Mouse (Mus musculus) erythroblast, embryonic 14.5 days (primary cell): ENCODE results near the gene Slc12a8. TPM values are rescaled to one million over a fixed set of nuclear protein-coding genes. Genes with fewer than 3 reads are reported as not detected.

Experiments
- H3K27me3 ChIP-seq: 2 replicates; pipeline ENCODE4 v1.6.1; 2012; ENCODE audit warnings: inconsistent platforms; ENCODE audit not compliant: control insufficient read depth
- H3K36me3 ChIP-seq: 2 replicates; pipeline ENCODE4 v1.6.1; 2012; ENCODE audit warnings: mild to moderate bottlenecking, inconsistent platforms; ENCODE audit not compliant: control insufficient read depth
- H3K4me1 ChIP-seq: 2 replicates; pipeline ENCODE4 v1.6.1; 2012; ENCODE audit warnings: inconsistent platforms; ENCODE audit not compliant: control insufficient read depth
- H3K4me3 ChIP-seq: replicated peaks from 2 replicates; pipeline ENCODE3; 2012; ENCODE audit warnings: moderate library complexity, mild to moderate bottlenecking, inconsistent platforms
- H3K9me3 ChIP-seq: 2 replicates; pipeline ENCODE4 v1.6.1; 2012; ENCODE audit warnings: low read length, inconsistent platforms, mixed read lengths; ENCODE audit not compliant: control insufficient read depth
- GATA1 ChIP-seq: IDR thresholded peaks from 2 replicates; pipeline ENCODE4 v1.6.1; 2012; ENCODE audit warnings: low read length, inconsistent platforms, mixed read lengths
- TAL1 ChIP-seq: IDR thresholded peaks from 3 replicates; pipeline ENCODE4 v1.6.1; 2012; ENCODE audit warnings: low read length, inconsistent platforms, mixed read lengths
- polyA plus RNA-seq: library from polyadenylated mRNA; stranded (reverse); fragments of >175 nt; gene quantifications from 2 replicates; pipeline ENCODE4 v1.2.3, GENCODE M21; 2012

The Slc12a8 gene
- polyA plus RNA-seq, 1 experiment, result not detected

GRCm38 (mm10) chr16:33683206-33684161 is 166.4 kb downstream of the Slc12a8 start:
- Histone ChIP-seq H3K27me3 (no peaks in the 10 kb centered on the region; the same call in 1 of the 2 replicates), H3K9me3 (no peaks in the 10 kb centered on the region), H3K4me1 (peaks cover 25% of the 10 kb centered on the region), H3K4me3 (peak overlapping the region; percentile 76), H3K36me3 (no peaks in the 10 kb centered on the region)
- TF ChIP-seq GATA1, result no peak
- TF ChIP-seq TAL1, result no peak

GRCm38 (mm10) chr16:33684162-33684702 is 167.1 kb downstream of the Slc12a8 start, which contains the start of gene Heg1:
TSS of gene Heg1 (plus strand) at chr16:33684370.
- Histone ChIP-seq H3K27me3 (no peaks in the 10 kb centered on the region; the same call in 1 of the 2 replicates), H3K36me3 (no peaks in the 10 kb centered on the region), H3K4me1 (peaks cover 25% of the 10 kb centered on the region), H3K9me3 (no peaks in the 10 kb centered on the region), H3K4me3 (peak within 1 kb of the TSS; percentile 76)
- TF ChIP-seq TAL1 (no peak), GATA1 (no peak)

- H3K36me3 ChIP-seq, result no peaks in the 10 kb centered on the region
- no peak for TF ChIP-seq TAL1
- no peak for TF ChIP-seq GATA1
- H3K27me3 ChIP-seq, result no peaks in the 10 kb centered on the region; the same call in 1 of the 2 replicates
- H3K4me1 ChIP-seq, result peaks cover 25% of the 10 kb centered on the region
- H3K9me3 ChIP-seq, result no peaks in the 10 kb centered on the region
- peak overlapping the region; percentile 76 for H3K4me3 ChIP-seq
Observed at GRCm38 (mm10) chr16:33684703-33685701, 167.9 kb downstream of the Slc12a8 start.

- Histone ChIP-seq H3K9me3 (no peaks in the 10 kb centered on the region), H3K36me3 (no peaks in the 10 kb centered on the region), H3K27me3 (no peaks in the 10 kb centered on the region), H3K4me3 (peak overlapping the region; percentile 76), H3K4me1 (peaks cover 25% of the 10 kb centered on the region)
- TF ChIP-seq GATA1 (no peak), TAL1 (no peak)
Observed at GRCm38 (mm10) chr16:33686056-33686455, 168.9 kb downstream of the Slc12a8 start.

- Histone ChIP-seq H3K4me3 (no peak overlapping the region), H3K36me3 (no peaks in the 10 kb centered on the region), H3K9me3 (no peaks in the 10 kb centered on the region), H3K4me1 (peaks cover 25% of the 10 kb centered on the region), H3K27me3 (no peaks in the 10 kb centered on the region)
- TF ChIP-seq TAL1 (no peak), GATA1 (no peak)
Observed at GRCm38 (mm10) chr16:33687724-33688123, 170.6 kb downstream of the Slc12a8 start.

GRCm38 (mm10) chr16:33690975-33691747 is 174.0 kb downstream of the Slc12a8 start:
- Histone ChIP-seq H3K4me3 (no peak overlapping the region), H3K36me3 (no peaks in the 10 kb centered on the region; the same call in 1 of the 2 replicates), H3K4me1 (peaks cover under 1% of the 10 kb centered on the region; the same call in 1 of the 2 replicates), H3K27me3 (no peaks in the 10 kb centered on the region), H3K9me3 (no peaks in the 10 kb centered on the region)
- TF ChIP-seq TAL1, result no peak
- TF ChIP-seq GATA1, result no peak

- Histone ChIP-seq H3K9me3 (no peaks in the 10 kb centered on the region), H3K27me3 (no peaks in the 10 kb centered on the region), H3K4me3 (no peak overlapping the region), H3K4me1 (no peaks in the 10 kb centered on the region), H3K36me3 (no peaks in the 10 kb centered on the region; the same call in 1 of the 2 replicates)
- TF ChIP-seq GATA1, result no peak
- TF ChIP-seq TAL1, result no peak
Observed at GRCm38 (mm10) chr16:33693553-33693952, 176.4 kb downstream of the Slc12a8 start.
